Mouse (Mus musculus): ENCODE measurements around the gene Snx5. TPM values are rescaled to one million over a fixed set of nuclear protein-coding genes. Genes with fewer than 3 reads are reported as not detected.

The Snx5 gene
- polyA plus RNA-seq (2011; ENCODE audit: insufficient read length, low read depth, missing spikeins) = 233 and 284 TPM in 2 replicates

- H3K27ac ChIP-seq (ENCODE audit: insufficient read depth, low read length) = peak within 1 kb of the TSS; percentile 72
- TF ChIP-seq CTCF (IDR thresholded peaks at IDR 0.05; ENCODE audit: borderline replicate concordance, insufficient read depth, low read length) = no peak
- TF ChIP-seq POLR2A (IDR thresholded peaks at IDR 0.05; ENCODE audit: low read depth, low read length) = peak; percentile 92
- no peaks in the 10 kb centered on the region for H3K4me1 ChIP-seq (ENCODE audit: control insufficient read depth, insufficient read depth, low read length)
- peak within 1 kb of the TSS; percentile 97 for H3K4me3 ChIP-seq (ENCODE audit: insufficient read depth, low read length)
These were observed at the start of gene Snx5, which contains the start of gene Mgme1 for GRCm38 (mm10) chr2:144270507-144271420. Gene Snx5 (minus strand): TSS chr2:144270906. Gene Mgme1 (plus strand): TSS chr2:144270663.

GRCm38 (mm10) chr2:144311372-144311771 lies 40.7 kb upstream of the Snx5 start:
- no peak overlapping the region for H3K4me3 ChIP-seq (ENCODE audit: insufficient read depth, low read length)
- no peak overlapping the region for H3K27ac ChIP-seq (ENCODE audit: insufficient read depth, low read length)
- no peaks in the 10 kb centered on the region for H3K4me1 ChIP-seq (ENCODE audit: control insufficient read depth, insufficient read depth, low read length)
- no peak for TF ChIP-seq CTCF (IDR thresholded peaks at IDR 0.05; ENCODE audit: borderline replicate concordance, insufficient read depth, low read length)
- TF ChIP-seq POLR2A (IDR thresholded peaks at IDR 0.05; ENCODE audit: low read depth, low read length) = no peak

GRCm38 (mm10) chr2:144310273-144310672 lies 39.6 kb upstream of the Snx5 start:
- H3K27ac ChIP-seq (ENCODE audit: insufficient read depth, low read length) = no peak overlapping the region
- TF ChIP-seq CTCF (IDR thresholded peaks at IDR 0.05; ENCODE audit: borderline replicate concordance, insufficient read depth, low read length) = no peak
- H3K4me1 ChIP-seq (ENCODE audit: control insufficient read depth, insufficient read depth, low read length) = no peaks in the 10 kb centered on the region
- H3K4me3 ChIP-seq (ENCODE audit: insufficient read depth, low read length) = no peak overlapping the region

- TF ChIP-seq CTCF (IDR thresholded peaks at IDR 0.05; ENCODE audit: borderline replicate concordance, insufficient read depth, low read length) (no peak), POLR2A (IDR thresholded peaks at IDR 0.05; ENCODE audit: low read depth, low read length) (no peak)
- Histone ChIP-seq H3K27ac (ENCODE audit: insufficient read depth, low read length) (no peak overlapping the region), H3K4me3 (ENCODE audit: insufficient read depth, low read length) (no peak overlapping the region), H3K4me1 (ENCODE audit: control insufficient read depth, insufficient read depth, low read length) (no peaks in the 10 kb centered on the region)
These were observed 37.9 kb upstream of the Snx5 start for GRCm38 (mm10) chr2:144308561-144308960.

- H3K4me1 ChIP-seq (ENCODE audit: control insufficient read depth, insufficient read depth, low read length) = no peaks in the 10 kb centered on the region
- no peak overlapping the region for H3K4me3 ChIP-seq (ENCODE audit: insufficient read depth, low read length)
- H3K27ac ChIP-seq (ENCODE audit: insufficient read depth, low read length) = no peak overlapping the region
- TF ChIP-seq POLR2A (IDR thresholded peaks at IDR 0.05; ENCODE audit: low read depth, low read length) (no peak), CTCF (IDR thresholded peaks at IDR 0.05; ENCODE audit: borderline replicate concordance, insufficient read depth, low read length) (no peak)
These were observed 35.1 kb upstream of the Snx5 start for GRCm38 (mm10) chr2:144305721-144306294.

- H3K27ac ChIP-seq (ENCODE audit: insufficient read depth, low read length) = no peak overlapping the region
- peaks cover 3% of the 10 kb centered on the region for H3K4me1 ChIP-seq (ENCODE audit: control insufficient read depth, insufficient read depth, low read length)
- no peak overlapping the region for H3K4me3 ChIP-seq (ENCODE audit: insufficient read depth, low read length)
- TF ChIP-seq CTCF (IDR thresholded peaks at IDR 0.05; ENCODE audit: borderline replicate concordance, insufficient read depth, low read length) = no peak
- TF ChIP-seq POLR2A (IDR thresholded peaks at IDR 0.05; ENCODE audit: low read depth, low read length) = no peak
These were observed 30.4 kb upstream of the Snx5 start for GRCm38 (mm10) chr2:144301101-144301500.

- TF ChIP-seq CTCF (IDR thresholded peaks at IDR 0.05; ENCODE audit: borderline replicate concordance, insufficient read depth, low read length) (no peak), POLR2A (IDR thresholded peaks at IDR 0.05; ENCODE audit: low read depth, low read length) (no peak)
These were observed 29.3 kb upstream of the Snx5 start for GRCm38 (mm10) chr2:144299749-144300669.

GRCm38 (mm10) chr2:144295145-144295735 lies 24.5 kb upstream of the Snx5 start:
- no peak for TF ChIP-seq CTCF (IDR thresholded peaks at IDR 0.05; ENCODE audit: borderline replicate concordance, insufficient read depth, low read length)
- TF ChIP-seq POLR2A (IDR thresholded peaks at IDR 0.05; ENCODE audit: low read depth, low read length) = no peak
- Histone ChIP-seq H3K4me1 (ENCODE audit: control insufficient read depth, insufficient read depth, low read length) (peaks cover under 1% of the 10 kb centered on the region), H3K4me3 (ENCODE audit: insufficient read depth, low read length) (no peak overlapping the region)

More at GRCm38 (mm10) chr2:144299749-144300669, 29.3 kb upstream of the Snx5 start:
- Histone ChIP-seq H3K4me1 (ENCODE audit: control insufficient read depth, insufficient read depth, low read length) (peaks cover 3% of the 10 kb centered on the region), H3K27ac (ENCODE audit: insufficient read depth, low read length) (peak overlapping the region; percentile 32), H3K4me3 (ENCODE audit: insufficient read depth, low read length) (no peak overlapping the region)

More at GRCm38 (mm10) chr2:144295145-144295735, 24.5 kb upstream of the Snx5 start:
- H3K27ac ChIP-seq (ENCODE audit: insufficient read depth, low read length) = no peak overlapping the region

Measured in embryonic fibroblast, embryonic 13.5 days (primary cell).